Mouse (Mus musculus): Measurements from ENCODE around the gene Hfe.
A peak's percentile ranks its signal among the peaks of the same experiment; 100 is the strongest.

Gene Hfe

GRCm38 (mm10) chr13:23710374-23711089 is at the start of gene Hfe:
Gene Hfe (minus strand): TSS chr13:23710854.
- peak; percentile 98 for DNase-seq

GRCm38 (mm10) chr13:23759916-23760239 is 49.2 kb upstream of the Hfe start:
- no peak for DNase-seq

- DNase-seq = no peak
These were observed 48.7 kb upstream of the Hfe start for GRCm38 (mm10) chr13:23759251-23759771.

- no peak for DNase-seq
These were observed 47.3 kb upstream of the Hfe start for GRCm38 (mm10) chr13:23757921-23758320.

GRCm38 (mm10) chr13:23757211-23757773 is 46.6 kb upstream of the Hfe start:
- no peak for DNase-seq

- peak; percentile 98 for DNase-seq
These were observed 46.1 kb upstream of the Hfe start, which contains the start of gene Hist1h4b for GRCm38 (mm10) chr13:23756790-23757189. Gene Hist1h4b (plus strand): TSS chr13:23757013.

GRCm38 (mm10) chr13:23755000-23755399 is 44.3 kb upstream of the Hfe start:
- no peak for DNase-seq

GRCm38 (mm10) chr13:23753314-23754078 is 42.8 kb upstream of the Hfe start:
- DNase-seq = no peak

- DNase-seq = no peak
These were observed 42.1 kb upstream of the Hfe start for GRCm38 (mm10) chr13:23752742-23753172.

- DNase-seq = peak; percentile 97
These were observed 41.5 kb upstream of the Hfe start, which contains the start of gene Hist1h3b for GRCm38 (mm10) chr13:23752067-23752741. Gene Hist1h3b (plus strand): TSS chr13:23752267.

- DNase-seq = no peak
These were observed 40.9 kb upstream of the Hfe start for GRCm38 (mm10) chr13:23751478-23751956.

- DNase-seq = peak; percentile 95
These were observed 40.3 kb upstream of the Hfe start, which contains the start of gene Hist1h2ab for GRCm38 (mm10) chr13:23750839-23751477. Gene Hist1h2ab (plus strand): TSS chr13:23751126.

- DNase-seq = peak; percentile 68
These were observed 39.0 kb upstream of the Hfe start for GRCm38 (mm10) chr13:23749563-23750121.

- peak; percentile 76 for DNase-seq
These were observed 37.2 kb upstream of the Hfe start for GRCm38 (mm10) chr13:23747892-23748288.

GRCm38 (mm10) chr13:23747081-23747891 is 36.6 kb upstream of the Hfe start:
- DNase-seq = no peak

GRCm38 (mm10) chr13:23746201-23747080 is 35.8 kb upstream of the Hfe start, which contains the start of gene Hist1h2bb:
Gene Hist1h2bb (plus strand): TSS chr13:23746734.
- DNase-seq = peak; percentile 98

- DNase-seq = peak; percentile 98
These were observed 34.9 kb upstream of the Hfe start, which contains the start of gene Hist1h3c for GRCm38 (mm10) chr13:23745381-23746161. Gene Hist1h3c (minus strand): TSS chr13:23745602.
